Mouse (Mus musculus): Measurements from ENCODE around the gene Alkbh1. TPM values are rescaled to one million over a fixed set of nuclear protein-coding genes. Genes with fewer than 3 reads are reported as not detected.
"Not testable (repeated sequence)": the region's sequence is repeated elsewhere in the genome, so short reads cannot be mapped to it uniquely, and the experiment has no call there.

Gene Alkbh1
- 10 to 100 TPM; 21.5 to 24.2 TPM for total RNA-seq (2021)
- long read RNA-seq, experiment 1, transcript Alkbh1-203 (7 exons, 2,019 nt) = minor isoform, 6 of 25 reads
- long read RNA-seq, experiment 1, transcript Alkbh1-209 (6 exons, 3,857 nt) = major isoform, 8 of 25 reads
- long read RNA-seq, experiment 1, partial matches to known transcripts = 0 of 25 reads
- long read RNA-seq, experiment 1, other reads (novel, unspliced or antisense) = 5 of 25 reads
- long read RNA-seq, experiment 2, partial matches to known transcripts = 0 of 9 reads
- long read RNA-seq, experiment 2, other reads (novel, unspliced or antisense) = 3 of 9 reads

- DNase-seq = peak; percentile 92 to 94
Measured at GRCm38 (mm10) chr12:87443700-87444122, at the start of gene Alkbh1, which contains the start of gene Slirp. Gene Alkbh1, minus strand, starts transcription at chr12:87444017. Gene Slirp, plus strand, starts transcription at chr12:87443896.

DNA sequence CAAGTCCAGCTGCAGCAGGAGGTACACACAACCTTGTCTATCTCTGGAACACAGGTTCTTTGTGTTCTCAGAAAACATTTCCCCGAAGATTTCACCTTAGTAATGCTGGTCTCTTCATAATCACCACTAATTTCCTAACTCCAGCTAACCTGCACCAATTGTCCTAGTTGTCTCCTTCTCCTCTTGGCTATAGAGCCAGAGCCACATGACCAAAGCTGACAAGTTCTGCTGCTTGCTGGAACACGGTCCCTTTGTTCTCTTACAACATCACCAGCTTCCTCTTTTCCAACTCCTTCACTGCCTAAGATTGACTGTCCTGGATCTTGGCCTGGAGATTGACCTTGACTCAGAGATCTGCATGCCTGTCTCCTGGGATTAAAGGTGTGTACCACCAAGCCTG is 44.9 kb upstream of the Alkbh1 start:
- not testable (repeated sequence) for DNase-seq

DNA sequence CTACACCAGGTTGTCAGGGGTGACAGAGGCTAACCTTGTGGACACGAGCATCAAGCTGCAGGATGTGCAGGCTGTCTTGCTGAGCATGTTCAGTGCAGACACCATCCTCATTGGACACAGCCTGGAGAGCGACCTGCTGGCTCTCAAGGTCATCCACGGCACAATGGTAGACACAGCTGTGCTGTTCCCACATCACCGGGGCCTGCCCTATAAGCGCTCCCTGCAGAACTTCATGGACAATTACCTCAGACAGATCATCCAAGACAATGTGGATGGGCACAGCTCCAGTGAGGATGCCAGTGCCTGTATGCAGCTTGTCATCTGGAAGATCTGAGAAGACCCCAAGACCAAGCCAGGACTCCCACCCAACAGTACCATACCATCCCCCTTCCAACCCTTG is 38.7 kb upstream of the Alkbh1 start:
- DNase-seq = not testable (repeated sequence)

- DNase-seq = no peak
Measured at GRCm38 (mm10) chr12:87474756-87475155, 30.9 kb upstream of the Alkbh1 start.

DNA sequence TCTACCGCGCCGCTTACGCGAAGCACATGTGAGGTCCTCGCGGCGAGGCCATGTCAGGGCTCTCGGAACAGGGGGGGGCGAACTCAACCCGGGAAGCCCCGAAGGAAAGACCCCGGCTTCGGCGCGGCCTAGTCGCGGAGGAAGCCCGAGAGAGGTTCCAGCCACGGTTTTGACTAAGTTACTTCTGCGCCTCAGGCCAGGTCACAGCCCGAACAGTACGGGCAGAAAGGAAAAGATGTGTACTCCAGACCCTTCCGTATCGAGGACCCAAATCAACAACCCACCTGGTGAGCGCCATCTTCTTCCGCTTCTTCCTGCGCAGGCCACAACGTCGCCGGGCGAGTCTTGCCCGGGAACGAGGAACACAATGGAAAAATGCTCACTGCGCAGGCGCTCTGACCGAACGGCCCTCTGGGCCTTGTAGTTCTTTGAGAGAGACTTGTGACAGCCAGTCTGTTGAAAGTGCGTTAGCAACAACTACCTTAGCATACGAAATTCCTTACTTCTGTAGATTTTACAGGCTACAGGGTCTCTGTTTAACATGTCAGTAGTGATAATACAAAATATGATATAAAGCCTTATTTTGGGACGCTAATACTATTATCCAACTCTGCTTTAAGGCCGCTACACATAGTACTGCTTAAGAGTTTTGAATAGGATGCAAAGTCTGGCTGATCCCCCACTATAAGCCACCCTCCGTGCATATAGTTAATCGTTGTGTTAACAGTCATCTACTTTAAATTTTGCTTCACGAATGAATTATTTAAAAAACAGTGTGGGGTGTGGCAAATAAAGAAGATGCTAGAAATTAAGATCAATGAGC is 28.4 kb upstream of the Alkbh1 start, which contains the start of gene Snw1:
Gene Snw1, minus strand, starts transcription at position 311 of the 823 bp plus-strand sequence.
- peak; percentile 96 for DNase-seq

DNA sequence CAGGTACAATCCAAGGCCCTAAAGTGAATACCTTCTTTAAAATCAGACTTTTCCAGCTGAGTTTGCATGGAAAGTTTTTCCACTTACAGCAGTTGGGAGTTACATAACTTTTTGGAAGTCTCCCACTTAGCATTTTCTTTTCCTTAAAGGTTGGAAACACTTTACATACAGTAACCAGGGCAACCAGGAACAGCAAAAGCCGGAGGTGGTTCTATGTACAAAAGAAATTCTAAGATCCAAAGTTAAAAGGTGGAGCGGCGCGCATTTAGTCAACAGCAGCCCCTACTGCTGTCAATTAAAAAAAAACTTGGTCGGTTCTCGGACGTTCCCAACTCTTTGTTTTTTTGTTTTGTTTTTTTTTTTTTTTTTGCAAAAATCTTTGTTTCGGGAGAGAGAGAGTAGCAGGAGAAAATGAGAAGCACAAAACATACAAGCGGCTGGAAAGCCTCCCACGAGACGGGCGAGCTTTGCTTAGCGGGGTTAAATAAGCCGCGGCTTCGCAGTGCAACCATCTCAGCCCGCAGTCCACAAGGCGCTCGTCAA is 27.7 kb upstream of the Alkbh1 start:
- peak in 1 of 2 experiments; percentile 9 for DNase-seq

DNA sequence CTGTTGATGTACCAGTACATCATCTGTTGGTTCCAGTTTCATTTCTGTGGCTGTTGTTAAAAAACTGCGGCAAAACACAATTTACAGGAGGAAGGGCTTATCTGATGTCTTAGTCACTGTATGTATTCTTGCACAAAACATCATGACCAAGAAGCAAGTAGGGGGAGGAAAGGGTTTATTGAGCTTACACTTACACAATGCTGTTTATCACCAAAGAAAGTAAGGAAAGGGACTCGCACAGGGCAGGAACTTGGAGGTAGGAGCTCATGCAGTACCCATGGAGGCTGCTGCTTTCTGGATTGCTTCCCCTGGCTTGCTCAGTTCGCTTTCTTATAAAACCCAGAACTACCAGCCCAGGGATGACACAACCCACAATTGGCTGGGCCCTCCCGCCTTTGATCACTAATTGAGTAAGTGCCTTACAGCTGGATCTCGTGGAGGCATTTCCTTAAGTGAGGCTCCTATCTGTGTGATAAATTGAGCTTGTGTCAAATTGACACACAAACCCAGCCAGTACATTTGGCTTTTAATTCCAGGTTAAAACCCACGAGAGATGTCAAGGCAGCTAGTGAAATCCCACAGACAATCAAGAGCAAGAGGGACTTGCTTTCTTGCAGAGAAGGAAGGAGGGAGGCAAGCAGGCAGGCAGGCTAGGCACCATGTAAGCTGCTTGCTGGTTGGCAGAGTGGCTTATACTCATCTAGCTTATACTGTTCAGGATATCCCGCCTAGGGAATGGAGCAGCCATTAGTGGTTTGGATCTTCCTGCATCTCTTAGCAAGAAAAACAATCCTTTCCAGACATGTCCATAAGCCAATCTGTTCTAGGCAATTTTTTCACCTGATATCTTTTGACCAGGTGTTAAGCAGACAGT is 26.7 kb upstream of the Alkbh1 start:
- peak; percentile 11 to 19 for DNase-seq

DNA sequence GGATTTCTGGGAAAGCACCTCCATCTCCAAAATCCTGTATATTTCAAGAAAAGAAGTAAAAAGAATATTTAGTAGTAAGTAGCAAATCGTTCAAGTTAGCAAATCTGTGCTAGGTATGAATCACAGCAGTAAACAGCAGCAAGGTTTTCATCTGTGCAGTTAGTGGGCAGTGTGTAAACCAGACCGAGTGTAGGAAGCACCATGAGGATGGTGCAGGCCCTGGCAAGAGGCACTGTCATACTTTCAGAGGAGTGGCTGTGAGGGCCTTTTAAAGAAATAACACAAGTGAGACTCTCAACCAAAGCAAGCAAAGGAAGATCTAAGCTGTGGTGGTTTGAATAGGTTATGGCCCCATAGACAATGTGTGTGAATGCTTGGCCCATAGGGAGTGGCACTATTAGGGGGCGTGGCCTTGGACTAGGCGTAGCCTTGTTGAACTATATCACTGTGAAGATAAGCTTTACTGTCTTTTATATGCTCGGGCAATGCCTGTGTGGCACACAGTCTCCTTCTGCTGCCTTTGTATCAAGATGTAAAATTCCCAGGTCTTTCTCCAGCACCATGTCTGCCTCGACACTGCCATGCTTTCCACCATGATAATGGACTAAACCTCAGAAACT is 21.0 kb upstream of the Alkbh1 start:
- DNase-seq = no peak

GRCm38 (mm10) chr12:87449456-87449855 is 5.6 kb upstream of the Alkbh1 start:
- DNase-seq = no peak

DNA sequence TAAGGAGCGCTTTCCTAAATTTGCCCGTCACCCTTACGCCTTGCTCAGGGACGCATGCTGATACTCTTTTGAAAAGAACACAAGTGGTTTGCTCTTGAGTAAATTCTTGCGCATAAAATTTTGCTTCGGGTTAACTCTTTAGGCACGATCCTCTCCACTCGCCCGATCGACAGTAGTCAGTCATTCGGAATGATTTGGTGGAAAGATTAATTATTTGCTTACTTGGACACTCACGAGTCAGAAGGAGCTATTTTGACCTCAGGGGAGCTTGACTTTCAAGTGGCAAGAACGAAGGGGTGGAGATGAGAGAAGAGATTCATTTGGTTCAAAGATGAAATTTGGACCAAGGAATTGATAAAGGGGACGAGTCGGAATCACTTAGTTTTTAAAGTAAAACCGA is 394 bp upstream of the Alkbh1 start:
- DNase-seq = no peak

DNA sequence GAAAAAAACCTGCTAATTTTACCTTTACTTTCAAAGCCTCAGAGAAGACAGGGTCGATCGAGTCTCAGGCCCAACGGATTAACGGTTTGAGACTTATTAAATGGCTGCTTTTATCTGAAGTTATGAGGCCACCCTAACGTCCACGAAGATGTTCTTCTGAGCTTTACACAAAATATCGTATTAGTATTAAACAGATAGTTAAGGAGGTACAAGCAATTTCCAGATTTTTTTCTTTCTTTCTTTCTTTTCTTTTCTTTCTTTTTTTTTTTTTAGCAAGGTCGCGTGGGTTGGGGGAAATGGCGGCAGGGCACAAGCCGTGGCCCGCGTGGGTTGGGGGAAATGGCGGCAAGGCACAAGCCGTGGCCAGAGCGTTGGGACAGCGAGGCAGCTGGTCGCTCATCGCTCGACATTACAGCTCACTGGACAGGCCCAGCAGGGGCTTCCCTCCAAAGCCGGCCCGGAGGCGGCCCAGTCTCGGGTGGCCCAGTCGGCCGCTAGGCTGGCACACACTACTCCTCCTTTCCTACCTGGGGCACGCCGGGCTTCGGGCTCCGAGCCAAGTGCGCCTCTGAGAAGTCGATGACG is 610 bp downstream of the Alkbh1 start:
- no peak for DNase-seq

DNA sequence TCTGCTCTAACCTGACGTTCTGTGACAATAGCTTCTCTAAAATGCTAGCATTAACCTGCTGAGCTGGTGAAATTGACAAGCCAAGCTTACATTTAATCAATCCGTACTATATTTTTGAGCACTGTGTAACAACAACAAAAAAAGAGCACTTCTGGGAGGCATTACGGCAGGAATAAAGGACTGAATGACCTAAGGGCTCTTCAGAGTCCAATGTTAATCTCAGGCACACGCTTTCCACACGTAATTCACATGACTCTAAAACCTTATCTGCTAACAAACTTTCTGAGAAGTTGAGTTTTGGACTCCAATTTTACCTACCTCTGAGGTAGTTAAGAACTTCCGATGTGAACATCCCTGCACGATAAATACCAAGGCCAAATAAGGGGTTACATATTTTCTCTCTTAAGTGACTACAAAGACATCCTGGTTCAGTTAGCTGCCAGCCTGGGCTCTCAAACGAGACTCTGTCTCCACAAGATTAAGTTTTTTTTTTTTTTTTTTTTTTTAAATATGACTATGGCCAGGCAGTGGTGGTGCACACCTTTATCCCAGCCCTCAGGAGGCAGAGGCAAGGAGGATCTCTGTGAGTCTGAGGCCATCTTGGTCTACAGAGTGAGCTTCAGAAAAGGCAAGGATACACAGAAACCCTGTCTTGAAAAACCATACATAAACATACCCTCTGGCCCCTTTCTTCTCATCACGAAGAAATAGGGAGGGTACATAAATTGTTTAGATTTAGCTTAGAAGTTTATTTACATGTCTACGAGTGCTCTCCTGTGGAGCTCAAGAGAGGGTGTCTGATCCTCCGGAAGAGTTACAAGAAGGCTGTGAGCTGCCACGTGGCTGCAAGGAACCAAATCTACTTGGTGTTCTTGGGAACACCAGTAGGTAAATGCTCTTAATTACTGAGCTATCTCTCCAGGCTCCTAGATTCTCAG is 1.4 kb downstream of the Alkbh1 start:
- DNase-seq = peak in 1 of 2 experiments; percentile 12

DNA sequence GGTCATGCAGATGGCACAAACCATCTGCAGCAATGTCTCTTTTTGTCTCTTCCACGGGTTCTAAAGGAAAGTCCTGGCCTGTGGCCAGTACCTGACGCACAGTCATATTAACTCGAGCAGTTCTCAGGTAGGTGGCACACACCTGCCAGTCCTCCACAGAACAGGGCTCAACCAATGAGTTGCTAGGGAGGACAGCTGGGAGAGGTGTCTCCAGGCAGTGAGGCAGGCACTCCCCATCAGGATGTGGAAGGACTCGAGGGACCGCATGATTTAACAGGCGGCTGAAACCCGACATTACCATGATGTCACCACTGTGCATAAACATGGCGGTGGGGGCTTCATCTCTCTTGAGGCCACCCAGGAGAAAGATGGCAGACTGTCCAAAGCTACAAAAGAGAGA is 14.9 kb downstream of the Alkbh1 start:
- DNase-seq = no peak

GRCm38 (mm10) chr12:87428295-87428694 is 15.5 kb downstream of the Alkbh1 start:
- no peak for DNase-seq

DNA sequence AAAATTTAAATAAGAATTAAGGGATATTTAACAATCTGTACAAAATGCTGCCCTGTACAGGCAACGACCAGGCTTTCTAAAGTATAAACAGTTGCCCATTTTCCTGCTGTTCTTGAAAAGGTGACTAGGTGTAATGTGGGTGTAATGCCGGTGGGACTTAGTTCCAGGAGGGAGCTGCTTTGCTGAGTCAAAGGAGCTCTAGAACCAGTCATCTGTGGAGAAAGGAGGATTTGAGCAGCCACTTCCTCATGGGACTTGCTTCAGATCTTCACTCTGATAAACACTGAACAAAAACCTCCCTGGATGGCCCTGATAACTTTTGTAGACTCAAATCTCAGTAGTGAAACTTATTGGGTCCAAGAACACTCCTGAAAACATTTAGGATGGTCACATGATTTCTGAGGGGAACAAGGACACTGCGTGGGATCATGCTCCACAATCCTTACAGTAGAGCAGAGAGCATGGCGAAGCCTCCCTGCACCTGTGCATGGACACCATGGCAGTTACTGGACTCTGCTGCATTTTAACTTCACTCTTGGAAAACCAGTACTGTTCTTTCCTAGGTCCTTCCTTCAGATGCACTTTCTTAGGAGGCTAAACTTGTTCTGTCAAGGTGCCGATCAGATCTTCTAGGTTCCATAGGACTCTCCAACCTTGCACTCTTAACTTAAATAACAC is 17.3 kb downstream of the Alkbh1 start:
- no peak for DNase-seq

DNA sequence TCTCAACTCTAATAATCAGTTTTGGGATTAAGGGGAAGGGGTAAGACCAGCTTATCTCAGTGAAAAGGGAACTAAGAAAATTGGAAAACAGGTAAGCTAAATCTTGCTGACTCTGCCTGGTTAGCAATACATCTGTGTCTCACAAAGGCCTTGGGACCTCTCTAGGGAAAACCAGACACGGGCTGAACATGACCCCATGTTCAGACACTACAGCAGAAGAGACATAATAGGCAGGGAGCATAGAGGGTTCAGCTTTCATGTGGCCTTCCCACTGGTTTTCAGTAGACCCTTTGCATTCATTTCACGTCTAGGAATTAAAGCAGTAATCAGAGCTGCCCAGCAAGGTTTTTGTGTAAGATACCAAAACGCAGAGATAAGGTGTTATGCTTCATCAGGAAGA is 19.3 kb downstream of the Alkbh1 start:
- no peak for DNase-seq

DNA sequence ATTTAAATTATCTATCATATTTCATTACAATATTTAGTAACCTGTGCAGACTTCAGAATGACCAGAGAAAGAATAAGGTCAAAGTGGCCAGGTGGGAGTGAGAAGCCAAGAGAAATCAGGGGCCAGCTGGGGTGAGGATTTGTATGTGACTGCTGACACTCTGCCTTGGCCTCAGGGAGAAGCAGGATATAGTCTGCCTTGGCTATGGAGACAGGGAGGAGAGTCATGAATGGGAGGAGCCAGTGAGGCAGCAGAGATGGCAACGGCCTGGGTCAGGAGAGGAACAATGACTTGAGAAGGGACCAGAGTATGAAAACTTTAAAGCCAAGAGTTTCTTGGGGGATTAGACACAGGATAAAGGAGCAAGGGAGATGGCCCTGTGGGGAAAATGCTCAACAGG is 20.1 kb downstream of the Alkbh1 start:
- DNase-seq = no peak

- no peak for DNase-seq
Measured at GRCm38 (mm10) chr12:87421708-87422507, 21.9 kb downstream of the Alkbh1 start.
